Mouse (Mus musculus): Measurements from ENCODE around the gene Brd7. TPM values are rescaled to one million over a fixed set of nuclear protein-coding genes. Genes with fewer than 3 reads are reported as not detected.
A peak's percentile ranks its signal among the peaks of the same experiment; 100 is the strongest.

The Brd7 gene
- polyA plus RNA-seq, 1 experiment from 2014 or later = 76.9 TPM

DNA sequence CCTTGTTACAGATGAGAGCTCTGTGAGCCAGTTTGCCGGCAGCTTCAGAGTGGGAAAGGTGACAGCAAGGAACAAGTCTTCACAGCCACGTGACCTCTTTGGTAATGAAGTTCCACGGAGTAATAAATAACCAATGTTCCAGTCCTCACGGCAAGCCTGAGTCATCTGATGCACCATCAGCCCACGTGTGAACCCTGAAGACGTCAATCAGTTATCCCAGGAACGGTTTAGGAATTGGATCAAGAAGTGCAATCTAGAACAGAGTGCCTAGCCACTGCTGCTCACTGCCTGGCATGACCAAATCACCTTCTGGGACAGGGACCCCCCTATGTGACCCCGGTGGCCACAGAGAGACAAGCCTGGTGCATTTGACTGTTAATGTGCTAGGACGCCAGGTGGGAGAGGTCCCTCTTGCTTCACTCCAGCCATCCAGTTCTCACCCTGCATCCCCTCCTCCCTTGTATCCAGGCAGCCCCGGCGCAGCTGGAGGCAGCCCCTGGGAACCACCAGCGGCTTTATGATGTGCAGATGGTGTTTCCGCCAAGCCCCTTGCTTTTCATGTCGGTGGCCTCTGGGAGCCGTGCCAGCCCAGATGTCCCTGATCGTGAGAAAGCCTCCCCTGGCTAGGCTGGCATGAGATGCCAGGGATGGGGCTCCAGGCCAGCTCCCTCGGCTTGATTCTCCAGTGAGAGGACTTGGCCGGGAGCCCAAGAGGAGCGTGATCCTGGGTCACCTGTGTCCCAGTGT lies 15.0 kb upstream of the Brd7 start:
- WGBS = 72% methylated on average over 19 of the region's 19 CpGs
- Histone ChIP-seq H3K9me3 (replicated peaks) (no peaks in the 10 kb centered on the region), H3K27me3 (ENCODE audit: low read depth, poor library complexity, severe bottlenecking) (peaks cover 23% of the 10 kb centered on the region; the same call in 1 of the 2 replicates), H3K27ac (replicated peaks) (no peak overlapping the region), H3K4me3 (no peak overlapping the region), H3K4me1 (peaks cover 23% of the 10 kb centered on the region), H3K36me3 (no peaks in the 10 kb centered on the region)
- no peak for DNase-seq (ENCODE audit: low spot score)

DNA sequence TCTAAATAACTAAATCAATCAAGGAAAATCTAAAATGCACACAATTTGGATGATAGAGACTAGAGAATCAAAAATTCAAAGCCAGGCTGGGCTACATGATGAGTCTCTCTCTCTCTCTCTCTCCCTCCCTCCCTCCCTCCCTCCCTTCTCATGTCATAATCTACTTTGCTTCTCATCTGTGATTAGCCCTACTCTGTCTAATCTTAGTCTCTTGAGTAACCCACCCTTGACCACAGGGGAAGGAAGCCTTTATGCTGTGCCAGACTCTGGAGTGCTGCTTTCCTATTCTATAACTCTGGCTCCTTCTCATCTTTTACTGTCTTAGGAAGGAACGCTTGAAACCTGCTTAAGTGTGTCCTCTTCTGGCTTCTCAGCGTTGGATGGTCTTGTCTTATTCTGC lies 9.5 kb upstream of the Brd7 start:
- Histone ChIP-seq H3K4me1 (peaks cover 20% of the 10 kb centered on the region), H3K4me3 (no peak overlapping the region), H3K27me3 (ENCODE audit: low read depth, poor library complexity, severe bottlenecking) (peaks cover 4% of the 10 kb centered on the region; the same call in 1 of the 2 replicates), H3K36me3 (no peaks in the 10 kb centered on the region), H3K9me3 (replicated peaks) (no peaks in the 10 kb centered on the region), H3K27ac (replicated peaks) (no peak overlapping the region)
- no peak for DNase-seq (ENCODE audit: low spot score)
- 87% methylated on average over 2 of the region's 2 CpGs for WGBS

DNA sequence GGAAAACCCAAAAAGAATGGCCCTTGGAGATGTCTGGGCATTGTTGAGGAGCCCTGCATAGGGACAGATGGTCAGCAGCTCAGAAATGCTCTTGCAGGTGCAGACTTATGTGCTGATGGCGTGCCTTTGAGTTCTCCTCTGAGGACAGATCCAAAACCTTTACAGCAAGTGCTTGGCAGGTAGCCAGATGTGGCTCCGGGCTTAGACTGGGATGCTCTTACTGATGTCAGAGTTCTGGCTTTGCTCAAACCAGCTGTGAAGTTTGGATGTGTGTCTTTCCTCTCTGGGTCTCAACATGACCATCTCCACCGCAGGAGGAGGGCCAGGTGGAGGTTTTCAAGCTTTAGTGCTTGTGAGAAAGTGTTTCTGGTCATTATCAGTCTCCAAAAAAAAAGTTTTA lies 7.8 kb upstream of the Brd7 start:
- Histone ChIP-seq H3K27me3 (ENCODE audit: low read depth, poor library complexity, severe bottlenecking) (peaks cover 4% of the 10 kb centered on the region; the same call in 1 of the 2 replicates), H3K27ac (replicated peaks) (no peak overlapping the region), H3K9me3 (replicated peaks) (no peaks in the 10 kb centered on the region), H3K4me3 (no peak overlapping the region), H3K36me3 (no peaks in the 10 kb centered on the region), H3K4me1 (peaks cover 10% of the 10 kb centered on the region)
- DNase-seq (ENCODE audit: low spot score) = no peak
- 80% methylated on average over 3 of the region's 3 CpGs for WGBS

DNA sequence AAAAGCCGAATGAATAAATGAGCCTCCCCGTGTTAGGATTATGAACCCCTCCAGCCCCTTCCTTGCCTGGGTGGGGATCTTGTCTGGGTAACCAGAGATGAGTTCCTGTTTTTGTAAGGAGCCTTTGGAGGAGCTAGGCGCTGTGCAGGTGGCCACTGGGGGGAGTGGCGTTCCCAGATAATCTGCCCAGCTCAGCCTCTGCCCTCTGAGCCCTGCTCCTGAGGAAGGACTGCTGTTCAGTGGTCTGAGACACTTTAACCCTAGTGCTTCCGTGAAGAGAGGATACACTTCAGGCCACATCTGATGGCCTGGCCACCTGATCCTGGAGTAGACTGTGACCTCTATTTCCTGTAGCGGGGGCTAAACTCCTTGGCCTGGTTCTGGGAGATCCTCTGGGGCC lies 7.2 kb upstream of the Brd7 start:
- no peaks in the 10 kb centered on the region for H3K9me3 ChIP-seq (replicated peaks)
- WGBS = 21% methylated on average over 6 of the region's 6 CpGs
- H3K27ac ChIP-seq (replicated peaks) = no peak overlapping the region
- DNase-seq (ENCODE audit: low spot score) = peak; percentile 62
- peaks cover 4% of the 10 kb centered on the region; the same call in 1 of the 2 replicates for H3K27me3 ChIP-seq (ENCODE audit: low read depth, poor library complexity, severe bottlenecking)
- peaks cover 10% of the 10 kb centered on the region for H3K4me1 ChIP-seq
- no peak overlapping the region for H3K4me3 ChIP-seq
- no peaks in the 10 kb centered on the region for H3K36me3 ChIP-seq

DNA sequence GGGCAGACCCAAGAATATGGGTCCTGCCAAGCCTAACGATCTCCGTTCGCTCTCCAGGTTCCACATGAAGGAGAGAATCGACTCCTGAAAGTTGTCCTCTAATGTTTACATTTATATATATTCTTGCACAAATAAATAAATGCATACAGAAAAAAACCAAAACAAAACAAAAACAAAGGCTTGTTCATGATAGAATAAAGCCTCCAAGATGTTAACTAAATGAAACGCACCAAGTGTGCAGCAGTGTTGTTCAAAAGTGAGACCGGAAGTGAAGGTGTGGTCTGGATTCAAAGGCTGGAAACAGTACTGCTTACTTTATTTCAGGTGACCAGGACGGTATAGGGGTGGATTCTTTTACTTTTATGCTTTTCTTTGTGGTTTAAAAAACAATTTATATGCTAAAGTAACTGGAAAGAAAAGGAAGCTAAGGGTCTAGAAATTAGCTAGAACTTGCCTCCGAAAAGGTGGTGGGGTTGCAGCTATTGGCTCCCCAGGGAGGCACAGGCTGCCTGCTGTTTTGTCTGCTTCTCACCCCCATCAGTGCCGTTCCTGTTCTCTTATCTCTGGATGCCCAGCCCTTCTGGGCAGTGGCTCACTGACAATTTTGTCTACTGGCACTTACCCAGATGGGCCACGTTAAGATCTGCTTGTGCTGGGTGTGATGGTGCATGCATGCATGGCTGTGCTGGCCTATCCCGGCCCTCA lies 604 bp upstream of the Brd7 start:
- H3K36me3 ChIP-seq = peaks cover 22% of the 10 kb centered on the region
- no peaks in the 10 kb centered on the region for H3K9me3 ChIP-seq (replicated peaks)
- peak overlapping the region; percentile 100 for H3K4me3 ChIP-seq
- no peak overlapping the region for H3K27ac ChIP-seq (replicated peaks)
- H3K4me1 ChIP-seq = peaks cover 21% of the 10 kb centered on the region
- no peak for DNase-seq (ENCODE audit: low spot score)
- H3K27me3 ChIP-seq (ENCODE audit: low read depth, poor library complexity, severe bottlenecking) = peaks cover 12% of the 10 kb centered on the region
- WGBS = 42% methylated on average over 11 of the region's 11 CpGs

DNA sequence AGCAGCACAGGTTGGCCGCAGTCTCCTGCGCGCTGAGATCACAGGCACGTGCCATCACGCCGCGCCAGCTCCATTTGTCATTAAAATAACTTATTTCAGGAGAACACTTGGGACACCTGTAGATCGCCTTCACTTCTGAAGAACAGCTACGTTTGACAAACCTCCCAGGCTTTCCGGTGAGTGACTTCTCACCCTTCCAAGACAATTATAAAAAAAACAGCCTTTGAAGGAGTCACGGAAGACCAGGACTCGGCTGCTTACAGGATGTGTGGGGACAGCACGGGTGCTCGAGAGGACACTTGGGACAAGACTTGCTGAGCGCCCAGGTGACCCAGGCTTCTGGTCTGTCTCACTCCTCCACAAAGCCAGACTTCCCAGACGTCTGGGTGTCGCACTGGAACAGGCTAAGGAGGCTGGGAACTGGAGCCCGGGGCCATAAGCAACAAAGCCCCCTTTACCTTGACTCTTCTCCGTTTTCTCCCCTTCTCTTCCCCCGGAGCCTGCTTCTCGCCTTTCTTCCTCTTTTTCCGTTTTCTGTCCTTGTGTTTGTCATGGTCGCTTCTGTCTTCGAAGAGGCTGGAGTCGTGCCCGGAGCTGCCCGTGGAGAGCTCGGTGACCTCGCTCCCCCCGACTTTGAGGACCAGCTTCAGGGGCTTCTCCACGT lies 818 bp downstream of the Brd7 start:
- Histone ChIP-seq H3K4me3 (peak overlapping the region; percentile 100), H3K36me3 (peaks cover 36% of the 10 kb centered on the region), H3K9me3 (replicated peaks) (no peaks in the 10 kb centered on the region), H3K27me3 (ENCODE audit: low read depth, poor library complexity, severe bottlenecking) (peaks cover 12% of the 10 kb centered on the region), H3K4me1 (peaks cover 21% of the 10 kb centered on the region), H3K27ac (replicated peaks) (peak overlapping the region; percentile 98)
- 4% methylated on average over 31 of the region's 31 CpGs for WGBS
- DNase-seq (ENCODE audit: low spot score) = no peak

DNA sequence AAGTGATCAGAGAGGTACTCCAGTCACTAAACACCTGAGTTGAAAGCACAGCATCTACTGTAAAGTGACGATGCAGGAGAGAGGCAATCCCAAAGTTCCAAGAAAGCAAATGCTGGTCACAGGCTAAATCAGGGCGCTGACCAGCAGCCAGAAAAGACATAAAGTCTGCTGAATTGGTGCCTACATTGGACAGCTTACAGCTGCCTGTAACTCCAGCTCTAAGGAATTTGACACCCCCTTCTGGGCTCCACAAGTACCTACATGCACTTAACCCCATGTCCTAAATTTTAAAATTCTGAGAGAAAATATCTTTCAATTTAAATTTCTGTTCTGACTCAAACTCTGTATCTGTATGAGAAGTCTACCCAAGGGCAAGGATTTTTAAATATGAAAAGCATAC lies 2.0 kb downstream of the Brd7 start:
- Histone ChIP-seq H3K9me3 (replicated peaks) (no peaks in the 10 kb centered on the region), H3K4me3 (peak overlapping the region; percentile 100), H3K36me3 (peaks cover 48% of the 10 kb centered on the region), H3K27me3 (ENCODE audit: low read depth, poor library complexity, severe bottlenecking) (peaks cover 12% of the 10 kb centered on the region), H3K27ac (replicated peaks) (no peak overlapping the region), H3K4me1 (peaks cover 21% of the 10 kb centered on the region)
- no peak for DNase-seq (ENCODE audit: low spot score)
- 89% methylated on average over 2 of the region's 2 CpGs for WGBS

DNA sequence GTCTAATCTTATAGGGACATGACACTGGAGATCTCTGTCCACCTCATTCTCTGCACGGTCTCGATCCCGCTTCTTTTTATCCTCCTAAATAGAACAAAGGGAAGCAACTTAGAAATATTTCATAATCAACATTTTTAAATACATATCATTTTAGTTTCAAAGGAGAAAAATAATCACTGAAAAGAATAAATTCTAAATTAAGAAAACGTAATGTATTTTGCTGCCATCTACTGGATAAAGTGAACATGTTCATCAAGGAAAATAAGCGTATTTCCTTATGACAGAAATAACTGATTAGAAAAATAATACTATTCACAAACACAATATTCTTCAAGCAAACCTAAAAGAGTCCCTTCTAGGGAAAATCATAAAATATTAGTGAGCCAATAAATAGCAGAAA lies 4.0 kb downstream of the Brd7 start:
- no peak for DNase-seq (ENCODE audit: low spot score)
- Histone ChIP-seq H3K36me3 (peaks cover 68% of the 10 kb centered on the region), H3K4me3 (no peak overlapping the region), H3K27me3 (ENCODE audit: low read depth, poor library complexity, severe bottlenecking) (peaks cover 4% of the 10 kb centered on the region), H3K4me1 (peaks cover 20% of the 10 kb centered on the region), H3K27ac (replicated peaks) (no peak overlapping the region), H3K9me3 (replicated peaks) (no peaks in the 10 kb centered on the region)
- WGBS = 89% methylated on average over 5 of the region's 5 CpGs

DNA sequence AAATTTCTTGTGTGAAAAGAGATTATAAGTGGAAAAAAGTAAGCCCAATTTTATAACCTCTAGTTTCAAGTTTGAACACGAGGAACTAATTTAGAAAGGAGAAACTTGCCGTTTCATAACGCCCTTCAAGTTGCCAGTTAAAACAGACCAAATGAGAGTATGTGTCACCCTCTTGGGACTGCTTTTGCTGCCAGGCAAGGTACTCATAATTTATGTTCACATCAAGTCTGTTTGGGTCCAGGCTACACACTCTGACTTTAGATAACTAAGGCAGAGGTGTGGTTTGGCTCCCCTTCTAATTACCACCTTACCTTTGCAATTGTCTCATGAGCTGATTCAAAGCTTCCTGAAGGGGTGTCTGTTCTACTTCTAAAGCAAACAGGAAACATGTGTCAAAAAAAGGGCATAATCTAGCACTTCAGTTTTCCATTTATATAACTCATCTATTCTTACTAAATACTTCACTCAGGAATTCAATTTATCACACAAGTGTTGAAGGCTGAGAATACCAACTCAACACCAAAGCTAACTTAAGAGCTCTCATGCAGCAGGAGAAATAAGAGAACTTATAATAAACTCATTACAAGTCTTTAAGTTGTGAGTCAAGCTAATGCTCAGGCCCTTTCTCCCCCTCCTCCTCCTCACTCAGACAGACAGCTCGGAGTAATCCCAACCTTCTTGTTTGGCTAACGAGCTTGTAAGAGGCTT lies 4.6 kb downstream of the Brd7 start:
- Histone ChIP-seq H3K36me3 (peaks cover 74% of the 10 kb centered on the region), H3K9me3 (replicated peaks) (no peaks in the 10 kb centered on the region), H3K4me1 (peaks cover 15% of the 10 kb centered on the region), H3K27ac (replicated peaks) (no peak overlapping the region), H3K4me3 (no peak overlapping the region), H3K27me3 (ENCODE audit: low read depth, poor library complexity, severe bottlenecking) (no peaks in the 10 kb centered on the region)
- DNase-seq (ENCODE audit: low spot score) = no peak
- WGBS = 83% methylated on average over 5 of the region's 5 CpGs

DNA sequence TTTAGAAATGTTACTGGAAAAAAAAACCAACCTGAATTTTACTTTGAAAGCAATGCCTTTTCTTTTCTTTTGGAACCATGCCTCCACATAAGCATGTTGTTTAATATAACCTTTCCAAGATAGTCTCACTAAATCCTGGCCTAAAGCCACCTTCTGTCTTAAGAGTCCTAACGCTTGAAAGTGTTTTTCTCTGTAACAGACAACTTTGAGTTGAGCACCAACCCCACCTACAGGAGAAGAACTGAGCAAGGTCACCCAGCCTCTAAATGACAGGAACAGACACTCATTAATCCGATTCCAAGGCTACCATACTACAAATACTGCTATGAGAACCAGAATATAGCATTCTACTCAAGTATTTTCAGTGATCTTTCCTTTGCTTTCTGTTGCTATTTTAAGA lies 12.9 kb downstream of the Brd7 start:
- Histone ChIP-seq H3K4me1 (no peaks in the 10 kb centered on the region), H3K9me3 (replicated peaks) (no peaks in the 10 kb centered on the region), H3K4me3 (no peak overlapping the region), H3K36me3 (peaks cover 99% of the 10 kb centered on the region), H3K27me3 (ENCODE audit: low read depth, poor library complexity, severe bottlenecking) (no peaks in the 10 kb centered on the region), H3K27ac (replicated peaks) (no peak overlapping the region)
- WGBS = 94% methylated on average over 2 of the region's 2 CpGs
- DNase-seq (ENCODE audit: low spot score) = no peak

DNA sequence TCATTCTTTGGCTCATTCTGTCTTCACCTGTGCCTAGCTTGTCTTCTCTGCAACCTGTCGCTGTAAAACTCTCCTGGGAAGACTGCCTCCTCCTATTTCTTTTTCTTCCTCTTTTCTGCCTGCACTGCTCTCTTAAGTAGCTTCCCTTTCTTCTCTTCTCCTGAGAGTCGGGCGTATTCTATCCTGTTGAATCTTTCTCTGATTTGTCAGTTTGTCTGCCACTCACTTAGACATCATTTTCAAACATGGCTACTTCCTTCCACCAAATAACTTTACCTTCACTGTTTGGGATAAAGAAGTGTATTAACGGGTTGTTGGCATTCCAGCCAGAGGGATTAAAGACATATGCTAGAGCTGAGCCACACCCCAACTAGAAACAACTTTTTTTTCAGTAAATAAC lies 20.0 kb downstream of the Brd7 start:
- peaks cover 100% of the 10 kb centered on the region for H3K36me3 ChIP-seq
- WGBS = 88% methylated on average over 4 of the region's 4 CpGs

DNA sequence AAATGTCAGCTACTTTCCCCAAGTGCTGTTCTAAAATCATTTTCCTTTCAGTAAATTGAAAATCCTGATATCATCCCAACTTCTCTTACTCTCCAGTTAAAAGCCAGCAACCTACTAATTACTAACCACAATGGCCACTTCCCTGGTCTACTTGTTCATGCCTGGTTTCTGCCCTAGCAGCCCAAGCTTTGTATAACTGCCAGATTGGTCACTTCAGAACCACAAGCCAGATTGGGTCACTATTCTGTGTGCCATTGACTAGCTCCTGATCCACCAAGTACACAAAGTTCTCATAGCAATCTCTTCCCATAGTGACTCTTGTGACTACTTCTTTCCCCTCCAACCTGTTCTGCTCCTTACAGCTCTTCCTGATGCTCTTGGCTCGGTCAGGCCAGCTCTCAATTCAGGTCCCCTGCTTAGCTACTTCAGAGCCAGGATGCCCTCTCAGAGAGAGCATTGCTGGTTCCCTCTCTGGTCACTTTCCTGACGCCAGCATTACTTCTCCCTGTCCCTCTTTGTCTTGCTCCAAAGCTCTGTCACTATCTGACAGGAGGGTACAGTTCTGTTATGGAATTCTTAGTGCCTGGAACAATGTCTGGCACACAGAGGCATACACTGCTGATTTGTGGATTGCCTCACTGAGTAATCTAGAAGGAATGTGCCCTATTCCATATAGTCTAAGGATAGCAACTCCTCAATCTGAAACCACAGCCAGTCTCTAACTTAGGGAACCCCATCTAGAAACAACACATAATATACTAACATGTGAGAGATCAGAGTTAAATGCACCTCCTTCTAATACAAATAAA lies 21.9 kb downstream of the Brd7 start:
- Histone ChIP-seq H3K36me3 (peaks cover 100% of the 10 kb centered on the region), H3K9me3 (replicated peaks) (no peaks in the 10 kb centered on the region), H3K27ac (replicated peaks) (no peak overlapping the region), H3K4me1 (no peaks in the 10 kb centered on the region), H3K27me3 (ENCODE audit: low read depth, poor library complexity, severe bottlenecking) (no peaks in the 10 kb centered on the region), H3K4me3 (no peak overlapping the region)
- 90% methylated on average over 2 of the region's 2 CpGs for WGBS
- no peak for DNase-seq (ENCODE audit: low spot score)

More for the DNA sequence above, 20.0 kb downstream of the Brd7 start:
- Histone ChIP-seq H3K4me1 (no peaks in the 10 kb centered on the region), H3K27ac (replicated peaks) (no peak overlapping the region), H3K27me3 (ENCODE audit: low read depth, poor library complexity, severe bottlenecking) (no peaks in the 10 kb centered on the region), H3K4me3 (no peak overlapping the region), H3K9me3 (replicated peaks) (no peaks in the 10 kb centered on the region)
- no peak for DNase-seq (ENCODE audit: low spot score)
